Mouse (Mus musculus): ENCODE data around the gene Olfr1313. TPM values are rescaled to one million over a fixed set of nuclear protein-coding genes. Genes with fewer than 3 reads are reported as not detected.
"Not testable (repeated sequence)": the region's sequence is repeated elsewhere in the genome, so short reads cannot be mapped to it uniquely, and the experiment has no call there.

Gene Olfr1313
- polyA plus RNA-seq (2012; rRNA removed) (not detected in 2 replicates), polyA plus RNA-seq (2014; fragmentation: Nextera tagmentation; extraction: Ambion mirVana) (not detected in 2 replicates)

DNA sequence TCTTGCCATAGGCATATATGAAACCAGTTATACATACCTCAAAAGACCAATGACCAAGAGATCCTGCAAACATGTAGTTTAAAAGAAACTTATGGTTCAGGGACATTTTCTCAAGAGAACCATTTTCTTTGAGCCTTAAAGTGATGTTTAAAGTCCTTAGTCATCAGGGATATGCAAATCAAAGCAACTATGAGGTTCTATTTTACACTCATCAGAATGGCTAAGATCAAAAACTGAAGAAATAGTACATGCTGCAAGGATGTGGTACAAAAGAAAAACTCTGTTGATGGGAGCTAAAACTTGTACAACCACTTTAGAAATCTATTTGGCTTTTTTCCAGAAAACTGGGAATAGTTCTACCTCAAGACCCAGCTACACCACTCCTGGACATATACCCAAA is at the start of gene Olfr1313:
TSS of gene Olfr1313 (minus strand) at position 101 of the 400 bp plus-strand sequence.
- Histone ChIP-seq H3K9me3 (ENCODE audit: control insufficient read depth, low read length) (no peaks in the 10 kb centered on the region), H3K4me3 (replicated peaks; ENCODE audit: low read length) (no peak within 1 kb of the TSS), H3K4me1 (ENCODE audit: control insufficient read depth, insufficient read depth, low read length) (no peaks in the 10 kb centered on the region), H3K4me2 (replicated peaks; ENCODE audit: low read depth, low read length, severe bottlenecking) (no peak within 1 kb of the TSS), H3K36me3 (ENCODE audit: control insufficient read depth, insufficient read depth, low read length) (no peaks in the 10 kb centered on the region), H3K27me3 (ENCODE audit: control insufficient read depth, insufficient read depth, low read length) (no peaks in the 10 kb centered on the region), H3K27ac (replicated peaks; ENCODE audit: low read depth, low read length) (no peak within 1 kb of the TSS), H3K9ac (ENCODE audit: low read depth, low read length, severe bottlenecking) (no peak within 1 kb of the TSS)
- no peak for DNase-seq (ENCODE audit: low spot score)
- ATAC-seq (ENCODE audit: low FRiP score, low read depth) = no peak
- TF ChIP-seq POLR2A (IDR thresholded peaks at IDR 0.05; ENCODE audit: borderline replicate concordance, extremely low read depth, insufficient read depth, insufficient read length) = no peak

DNA sequence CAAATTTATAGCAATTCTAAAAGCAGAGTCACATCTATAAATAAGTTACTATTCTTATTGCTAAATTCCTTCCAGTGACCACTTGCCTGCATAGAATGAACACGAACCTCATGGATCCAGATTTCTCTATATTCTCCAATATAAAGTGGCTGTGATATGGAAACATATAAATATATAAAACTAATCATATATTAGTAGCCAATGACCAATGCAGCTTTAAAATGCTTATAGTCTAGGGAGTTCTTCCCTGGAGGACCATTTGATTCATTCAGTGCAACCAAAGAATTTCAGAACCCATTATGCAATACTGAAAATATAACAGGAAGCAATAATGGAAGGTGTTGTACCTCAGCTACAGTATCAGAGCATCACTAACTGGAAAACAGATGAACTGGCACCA is 37.7 kb upstream of the Olfr1313 start, which contains the start of gene Olfr1315-ps1:
TSS of gene Olfr1315-ps1 (minus strand) at position 101 of the 400 bp plus-strand sequence.
- 81% methylated on average over 1 of the region's 1 CpGs for WGBS

DNA sequence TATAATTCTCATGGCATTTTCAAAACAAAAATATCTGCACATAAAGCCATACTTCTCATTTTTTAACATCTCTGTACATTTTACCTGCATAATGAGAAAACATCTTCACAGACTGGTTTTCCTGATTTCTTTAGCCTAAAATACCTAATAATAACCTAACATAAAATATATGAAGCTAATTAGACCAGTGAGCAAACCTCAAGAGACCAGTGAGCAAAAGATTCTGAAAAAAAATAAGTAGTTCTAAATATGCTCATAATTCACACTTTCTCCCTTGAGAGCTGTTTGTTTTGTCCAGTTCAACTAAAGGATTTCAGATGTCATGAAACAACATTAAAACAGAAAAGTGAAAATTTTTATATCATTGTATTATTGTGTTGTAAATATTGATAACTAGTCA is 19.0 kb upstream of the Olfr1313 start, which contains the start of gene Olfr1314:
TSS of gene Olfr1314 (minus strand) at position 101 of the 400 bp plus-strand sequence.
- H3K4me2 ChIP-seq (replicated peaks; ENCODE audit: low read depth, low read length, severe bottlenecking) = no peak within 1 kb of the TSS
- H3K27me3 ChIP-seq (ENCODE audit: control insufficient read depth, insufficient read depth, low read length) = no peaks in the 10 kb centered on the region
- ATAC-seq (ENCODE audit: low FRiP score, low read depth) (no peak), DNase-seq (ENCODE audit: low spot score) (no peak)
- no peak within 1 kb of the TSS for H3K4me3 ChIP-seq (replicated peaks; ENCODE audit: low read length)
- TF ChIP-seq POLR2A (IDR thresholded peaks at IDR 0.05; ENCODE audit: borderline replicate concordance, extremely low read depth, insufficient read depth, insufficient read length) = no peak
- H3K36me3 ChIP-seq (ENCODE audit: control insufficient read depth, insufficient read depth, low read length) = no peaks in the 10 kb centered on the region
- H3K4me1 ChIP-seq (ENCODE audit: control insufficient read depth, insufficient read depth, low read length) = no peaks in the 10 kb centered on the region
- no peak within 1 kb of the TSS for H3K27ac ChIP-seq (replicated peaks; ENCODE audit: low read depth, low read length)
- H3K9me3 ChIP-seq (ENCODE audit: control insufficient read depth, low read length) = no peaks in the 10 kb centered on the region
- H3K9ac ChIP-seq (ENCODE audit: low read depth, low read length, severe bottlenecking) = no peak within 1 kb of the TSS

More for the DNA sequence above, 37.7 kb upstream of the Olfr1313 start, which contains the start of gene Olfr1315-ps1:
- ATAC-seq (ENCODE audit: low FRiP score, low read depth) (no peak), DNase-seq (ENCODE audit: low spot score) (no peak)
- Histone ChIP-seq H3K4me2 (replicated peaks; ENCODE audit: low read depth, low read length, severe bottlenecking) (no peak within 1 kb of the TSS), H3K9me3 (ENCODE audit: control insufficient read depth, low read length) (no peaks in the 10 kb centered on the region), H3K27ac (replicated peaks; ENCODE audit: low read depth, low read length) (no peak within 1 kb of the TSS), H3K4me3 (replicated peaks; ENCODE audit: low read length) (no peak within 1 kb of the TSS), H3K36me3 (ENCODE audit: control insufficient read depth, insufficient read depth, low read length) (no peaks in the 10 kb centered on the region), H3K27me3 (ENCODE audit: control insufficient read depth, insufficient read depth, low read length) (no peaks in the 10 kb centered on the region), H3K9ac (ENCODE audit: low read depth, low read length, severe bottlenecking) (no peak within 1 kb of the TSS), H3K4me1 (ENCODE audit: control insufficient read depth, insufficient read depth, low read length) (no peaks in the 10 kb centered on the region)
- TF ChIP-seq POLR2A (IDR thresholded peaks at IDR 0.05; ENCODE audit: borderline replicate concordance, extremely low read depth, insufficient read depth, insufficient read length) = no peak

DNA sequence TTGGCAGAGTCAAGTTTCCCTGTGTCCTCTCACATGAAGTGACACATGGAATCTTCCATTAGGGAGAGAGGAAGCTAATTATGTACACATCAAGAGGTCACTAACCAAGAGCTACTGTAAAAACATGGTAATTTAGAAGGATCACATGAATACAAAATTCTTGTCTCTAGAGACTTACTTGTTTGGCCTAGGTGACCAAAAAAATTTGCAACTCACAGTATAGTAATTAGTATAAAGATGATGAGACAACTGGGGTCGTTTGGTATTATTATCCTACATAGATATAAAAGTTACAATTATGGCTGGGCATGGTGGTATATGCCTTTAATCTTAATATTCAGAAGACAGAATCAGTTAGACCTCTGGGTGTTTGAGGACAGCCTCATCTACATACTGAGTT is 27.5 kb downstream of the Olfr1313 start, which contains the start of gene Olfr1312:
TSS of gene Olfr1312 (minus strand) at position 101 of the 400 bp plus-strand sequence.
- 38% methylated on average over 1 of the region's 1 CpGs for WGBS

DNA sequence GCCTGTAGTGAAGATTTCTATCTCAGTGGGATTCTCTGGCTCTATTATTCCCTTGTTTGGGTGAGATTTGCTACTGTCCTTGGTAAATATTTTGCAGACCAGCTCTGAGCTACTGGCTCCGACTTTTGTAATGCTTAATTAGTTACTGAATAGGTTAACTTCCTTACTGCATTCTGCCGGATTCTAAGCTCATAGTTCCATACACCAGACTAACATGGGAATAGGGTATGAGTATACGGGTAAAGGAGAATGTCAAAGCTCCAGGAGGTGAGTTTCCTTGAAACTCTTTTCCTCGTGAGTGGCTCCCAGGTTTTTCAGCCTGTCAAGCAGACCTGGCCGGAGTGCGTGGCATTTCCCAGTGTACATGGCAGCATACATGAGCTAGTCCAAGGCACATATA is 50.7 kb downstream of the Olfr1313 start:
- not testable (repeated sequence) for H3K27me3 ChIP-seq (ENCODE audit: control insufficient read depth, insufficient read depth, low read length); H3K4me2 ChIP-seq (replicated peaks; ENCODE audit: low read depth, low read length, severe bottlenecking); H3K36me3 ChIP-seq (ENCODE audit: control insufficient read depth, insufficient read depth, low read length); H3K9me3 ChIP-seq (ENCODE audit: control insufficient read depth, low read length); H3K27ac ChIP-seq (replicated peaks; ENCODE audit: low read depth, low read length); H3K4me1 ChIP-seq (ENCODE audit: control insufficient read depth, insufficient read depth, low read length); H3K4me3 ChIP-seq (replicated peaks; ENCODE audit: low read length); H3K9ac ChIP-seq (ENCODE audit: low read depth, low read length, severe bottlenecking); DNase-seq (ENCODE audit: low spot score); ATAC-seq (ENCODE audit: low FRiP score, low read depth)
- 42% methylated on average over 6 of the region's 6 CpGs for WGBS

More for the DNA sequence above, 27.5 kb downstream of the Olfr1313 start, which contains the start of gene Olfr1312:
- H3K4me1 ChIP-seq (ENCODE audit: control insufficient read depth, insufficient read depth, low read length) = no peaks in the 10 kb centered on the region
- H3K9me3 ChIP-seq (ENCODE audit: control insufficient read depth, low read length) = no peaks in the 10 kb centered on the region
- ATAC-seq (ENCODE audit: low FRiP score, low read depth) (no peak), DNase-seq (ENCODE audit: low spot score) (no peak)
- no peak within 1 kb of the TSS for H3K27ac ChIP-seq (replicated peaks; ENCODE audit: low read depth, low read length)
- no peaks in the 10 kb centered on the region for H3K36me3 ChIP-seq (ENCODE audit: control insufficient read depth, insufficient read depth, low read length)
- no peak within 1 kb of the TSS for H3K4me2 ChIP-seq (replicated peaks; ENCODE audit: low read depth, low read length, severe bottlenecking)
- no peak within 1 kb of the TSS for H3K9ac ChIP-seq (ENCODE audit: low read depth, low read length, severe bottlenecking)
- no peaks in the 10 kb centered on the region for H3K27me3 ChIP-seq (ENCODE audit: control insufficient read depth, insufficient read depth, low read length)
- no peak within 1 kb of the TSS for H3K4me3 ChIP-seq (replicated peaks; ENCODE audit: low read length)
- TF ChIP-seq POLR2A (IDR thresholded peaks at IDR 0.05; ENCODE audit: borderline replicate concordance, extremely low read depth, insufficient read depth, insufficient read length) = no peak

DNA sequence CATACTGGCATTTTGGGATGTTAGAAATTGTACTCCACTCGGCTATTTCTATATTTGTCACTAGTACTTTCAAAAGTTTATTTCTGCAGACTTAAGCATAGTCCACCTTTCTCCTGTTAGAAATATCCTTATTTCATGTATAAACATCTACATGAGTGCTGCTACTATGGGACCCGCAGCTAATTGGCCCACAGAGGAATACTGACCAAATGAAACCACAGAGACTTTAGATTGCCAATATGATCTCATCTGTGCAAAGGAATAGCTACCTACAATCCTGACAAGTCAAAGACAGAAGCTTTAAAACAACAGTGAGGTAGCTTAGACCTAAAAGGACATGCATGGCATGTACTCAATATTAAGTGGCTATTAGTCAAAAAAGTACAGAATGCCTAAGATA is 53.3 kb downstream of the Olfr1313 start, which contains the start of gene Olfr1311:
TSS of gene Olfr1311 (minus strand) at position 101 of the 400 bp plus-strand sequence.
- Histone ChIP-seq H3K4me2 (replicated peaks; ENCODE audit: low read depth, low read length, severe bottlenecking) (no peak within 1 kb of the TSS), H3K9ac (ENCODE audit: low read depth, low read length, severe bottlenecking) (no peak within 1 kb of the TSS), H3K27ac (replicated peaks; ENCODE audit: low read depth, low read length) (no peak within 1 kb of the TSS), H3K9me3 (ENCODE audit: control insufficient read depth, low read length) (no peaks in the 10 kb centered on the region), H3K4me1 (ENCODE audit: control insufficient read depth, insufficient read depth, low read length) (no peaks in the 10 kb centered on the region), H3K36me3 (ENCODE audit: control insufficient read depth, insufficient read depth, low read length) (no peaks in the 10 kb centered on the region), H3K4me3 (replicated peaks; ENCODE audit: low read length) (no peak within 1 kb of the TSS), H3K27me3 (ENCODE audit: control insufficient read depth, insufficient read depth, low read length) (no peaks in the 10 kb centered on the region)
- WGBS = 87% methylated on average over 2 of the region's 2 CpGs
- DNase-seq (ENCODE audit: low spot score) (no peak), ATAC-seq (ENCODE audit: low FRiP score, low read depth) (no peak)
- TF ChIP-seq POLR2A (IDR thresholded peaks at IDR 0.05; ENCODE audit: borderline replicate concordance, extremely low read depth, insufficient read depth, insufficient read length) = no peak

Other genes with a start within 250 kb of the Olfr1313 start
- gene Olfr1305, start 200.7 kb downstream of the Olfr1313 start, polyA plus RNA-seq (2012; rRNA removed) = not detected in 2 replicates
- not detected in 2 replicates for gene Olfr1305, start 200.7 kb downstream of the Olfr1313 start, polyA plus RNA-seq (2014; fragmentation: Nextera tagmentation; extraction: Ambion mirVana)
- not detected in 2 replicates for gene Olfr1306, start 161.6 kb downstream of the Olfr1313 start, polyA plus RNA-seq (2012; rRNA removed)
- not detected in 2 replicates for gene Olfr1306, start 161.6 kb downstream of the Olfr1313 start, polyA plus RNA-seq (2014; fragmentation: Nextera tagmentation; extraction: Ambion mirVana)
- not detected in 2 replicates for gene Olfr1307, start 128.4 kb downstream of the Olfr1313 start, polyA plus RNA-seq (2012; rRNA removed)
- 0.01 TPM in 1 of 2 replicates, not detected in the other for gene Olfr1307, start 128.4 kb downstream of the Olfr1313 start, polyA plus RNA-seq (2014; fragmentation: Nextera tagmentation; extraction: Ambion mirVana)
- not detected in 2 replicates for gene Olfr1308, start 112.9 kb downstream of the Olfr1313 start, polyA plus RNA-seq (2012; rRNA removed)
- not detected in 2 replicates for gene Olfr1308, start 112.9 kb downstream of the Olfr1313 start, polyA plus RNA-seq (2014; fragmentation: Nextera tagmentation; extraction: Ambion mirVana)
- not detected in 2 replicates for gene Olfr1309, start 87.6 kb downstream of the Olfr1313 start, polyA plus RNA-seq (2012; rRNA removed)
- gene Olfr1309, start 87.6 kb downstream of the Olfr1313 start, polyA plus RNA-seq (2014; fragmentation: Nextera tagmentation; extraction: Ambion mirVana) = not detected in 2 replicates
- gene Olfr1310, start 65.1 kb downstream of the Olfr1313 start, polyA plus RNA-seq (2012; rRNA removed) = 0.01 TPM in 1 of 2 replicates, not detected in the other
- not detected in 2 replicates for gene Olfr1310, start 65.1 kb downstream of the Olfr1313 start, polyA plus RNA-seq (2014; fragmentation: Nextera tagmentation; extraction: Ambion mirVana)
- gene Olfr1311, start 53.4 kb downstream of the Olfr1313 start, polyA plus RNA-seq (2012; rRNA removed) = not detected in 2 replicates
- not detected in 2 replicates for gene Olfr1311, start 53.4 kb downstream of the Olfr1313 start, polyA plus RNA-seq (2014; fragmentation: Nextera tagmentation; extraction: Ambion mirVana)
- gene Olfr1312, start 27.6 kb downstream of the Olfr1313 start, polyA plus RNA-seq (2012; rRNA removed) = not detected in 2 replicates
- gene Olfr1312, start 27.6 kb downstream of the Olfr1313 start, polyA plus RNA-seq (2014; fragmentation: Nextera tagmentation; extraction: Ambion mirVana) = not detected in 2 replicates
- gene Olfr1314, start 18.9 kb upstream of the Olfr1313 start, polyA plus RNA-seq (2012; rRNA removed) = 0.10 TPM in 1 of 2 replicates, not detected in the other
- gene Olfr1314, start 18.9 kb upstream of the Olfr1313 start, polyA plus RNA-seq (2014; fragmentation: Nextera tagmentation; extraction: Ambion mirVana) = not detected in 2 replicates
- gene Olfr1315-ps1, start 37.6 kb upstream of the Olfr1313 start, polyA plus RNA-seq (2012; rRNA removed) = not detected in 2 replicates
- gene Olfr1315-ps1, start 37.6 kb upstream of the Olfr1313 start, polyA plus RNA-seq (2014; fragmentation: Nextera tagmentation; extraction: Ambion mirVana) = not detected in 2 replicates
- 0.05 TPM in 1 of 2 replicates, not detected in the other for gene Olfr1316, start 57.1 kb upstream of the Olfr1313 start, polyA plus RNA-seq (2012; rRNA removed)
- not detected in 2 replicates for gene Olfr1316, start 57.1 kb upstream of the Olfr1313 start, polyA plus RNA-seq (2014; fragmentation: Nextera tagmentation; extraction: Ambion mirVana)
- gene Olfr1317, start 62.5 kb upstream of the Olfr1313 start, polyA plus RNA-seq (2012; rRNA removed) = not detected in 2 replicates
- gene Olfr1317, start 62.5 kb upstream of the Olfr1313 start, polyA plus RNA-seq (2014; fragmentation: Nextera tagmentation; extraction: Ambion mirVana) = not detected in 2 replicates
- gene Olfr1318, start 76.4 kb upstream of the Olfr1313 start, polyA plus RNA-seq (2012; rRNA removed) = not detected in 2 replicates
- gene Olfr1318, start 76.4 kb upstream of the Olfr1313 start, polyA plus RNA-seq (2014; fragmentation: Nextera tagmentation; extraction: Ambion mirVana) = not detected in 2 replicates
- gene Lpcat4, start 161.6 kb upstream of the Olfr1313 start, polyA plus RNA-seq (2012; rRNA removed) = 39.9 and 64.6 TPM in 2 replicates
- gene Lpcat4, start 161.6 kb upstream of the Olfr1313 start, polyA plus RNA-seq (2014; fragmentation: Nextera tagmentation; extraction: Ambion mirVana) = 19.7 and 20.9 TPM in 2 replicates
- not detected in 2 replicates for gene Nutm1, start 181.4 kb upstream of the Olfr1313 start, polyA plus RNA-seq (2012; rRNA removed)
- gene Nutm1, start 181.4 kb upstream of the Olfr1313 start, polyA plus RNA-seq (2014; fragmentation: Nextera tagmentation; extraction: Ambion mirVana) = not detected in 2 replicates
- 147 and 150 TPM in 2 replicates for gene Nop10, start 184.1 kb upstream of the Olfr1313 start, polyA plus RNA-seq (2012; rRNA removed)
- gene Nop10, start 184.1 kb upstream of the Olfr1313 start, polyA plus RNA-seq (2014; fragmentation: Nextera tagmentation; extraction: Ambion mirVana) = 193 and 210 TPM in 2 replicates
- gene Slc12a6, start 188.0 kb upstream of the Olfr1313 start, polyA plus RNA-seq (2012; rRNA removed) = 32.5 TPM in 2 replicates
- 14.1 and 15.4 TPM in 2 replicates for gene Slc12a6, start 188.0 kb upstream of the Olfr1313 start, polyA plus RNA-seq (2014; fragmentation: Nextera tagmentation; extraction: Ambion mirVana)
- gene Gm21985, start 188.5 kb upstream of the Olfr1313 start, polyA plus RNA-seq (2012; rRNA removed) = 0.03 TPM in 1 of 2 replicates, not detected in the other
- not detected in 2 replicates for gene Gm21985, start 188.5 kb upstream of the Olfr1313 start, polyA plus RNA-seq (2014; fragmentation: Nextera tagmentation; extraction: Ambion mirVana)